Mouse (Mus musculus): Measurements from ENCODE around the gene Nuak2.

Gene Nuak2

DNA sequence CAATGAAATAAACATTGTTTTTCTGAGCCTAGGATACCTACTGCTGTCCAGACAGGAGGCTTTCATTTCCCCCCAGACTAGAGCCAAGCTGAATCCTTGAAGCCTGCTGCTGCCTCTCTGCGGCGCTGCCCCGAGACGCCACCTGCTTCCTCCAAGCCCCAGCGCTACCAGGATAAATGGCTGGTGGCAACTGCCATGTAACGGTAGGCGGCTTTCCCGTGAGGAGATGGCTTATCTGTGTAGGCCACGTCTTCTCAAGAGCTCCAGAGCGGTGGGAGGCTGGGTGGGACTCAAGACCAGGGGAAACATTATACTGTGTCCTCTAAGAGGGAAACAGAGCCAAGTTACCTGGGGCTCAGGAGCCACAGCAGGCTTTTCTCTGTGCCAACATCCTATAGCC, 66.0 kb downstream of the Nuak2 start:
- peak; percentile 77 to 80 for DNase-seq
